Mouse (Mus musculus) layer of hippocampus, postnatal 10 days (tissue): ENCODE data around the gene Zmat5. TPM values are rescaled to one million over a fixed set of nuclear protein-coding genes. Genes with fewer than 3 reads are reported as not detected.
"Not testable (repeated sequence)": the region's sequence is repeated elsewhere in the genome, so short reads cannot be mapped to it uniquely, and the experiment has no call there.

Experiments used
- DNase-seq, 2 experiments: peaks; one replicate each; pipeline ENCODE4 v3.0.0; 2021; ENCODE audit warnings: low spot score in 2 of 2
- total RNA-seq, 2 experiments: library from RNA; stranded (reverse); gene quantifications; 2 replicates each; pipeline ENCODE4 v1.2.3; 2021

Zmat5 gene
- total RNA-seq, 2 experiments from 2014 or later = 31.6 to 38.2 TPM

GRCm38 (mm10) chr11:4688632-4689380, 15.7 kb upstream of the Zmat5 start:
- DNase-seq = no peak

DNA sequence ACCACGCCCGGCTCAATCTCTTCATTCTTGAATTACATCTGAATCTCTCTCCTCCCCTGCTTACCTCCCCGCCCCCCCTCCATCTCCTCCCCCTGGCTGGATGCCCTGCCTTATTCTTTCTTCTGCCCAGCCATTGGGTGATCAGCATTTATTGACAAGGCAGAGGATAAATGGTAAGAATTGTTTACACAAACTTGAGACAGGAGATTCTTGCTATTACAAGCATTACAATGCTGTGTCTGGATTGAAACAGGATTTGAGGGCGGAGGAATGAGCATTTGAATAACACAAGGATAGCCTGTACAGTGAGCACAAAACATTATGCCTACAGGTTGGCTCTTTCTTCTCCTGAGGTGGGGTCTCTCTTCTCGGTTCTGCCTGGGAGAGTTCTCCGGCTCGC, 14.1 kb upstream of the Zmat5 start:
- no peak for DNase-seq

DNA sequence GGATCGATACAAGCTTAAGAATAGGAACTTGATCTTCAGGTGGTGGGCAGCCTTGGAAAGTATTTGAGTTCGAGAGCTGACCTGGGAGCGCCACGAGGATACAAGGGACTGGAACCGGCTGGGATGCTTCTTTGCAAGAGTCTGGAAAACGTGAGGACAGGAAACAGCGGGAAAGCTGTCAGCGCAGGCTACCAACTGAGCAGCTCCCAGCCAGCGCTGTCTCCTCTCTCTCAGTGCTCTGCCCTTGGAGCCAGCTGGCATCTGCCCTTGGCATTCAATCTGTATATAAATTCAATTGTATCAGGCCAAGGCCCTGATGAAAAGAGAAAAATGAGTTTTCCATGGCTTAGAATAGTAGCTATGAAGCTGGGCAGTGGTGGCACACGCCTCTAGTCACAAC, 13.3 kb upstream of the Zmat5 start:
- DNase-seq = peak; percentile 64 to 72

DNA sequence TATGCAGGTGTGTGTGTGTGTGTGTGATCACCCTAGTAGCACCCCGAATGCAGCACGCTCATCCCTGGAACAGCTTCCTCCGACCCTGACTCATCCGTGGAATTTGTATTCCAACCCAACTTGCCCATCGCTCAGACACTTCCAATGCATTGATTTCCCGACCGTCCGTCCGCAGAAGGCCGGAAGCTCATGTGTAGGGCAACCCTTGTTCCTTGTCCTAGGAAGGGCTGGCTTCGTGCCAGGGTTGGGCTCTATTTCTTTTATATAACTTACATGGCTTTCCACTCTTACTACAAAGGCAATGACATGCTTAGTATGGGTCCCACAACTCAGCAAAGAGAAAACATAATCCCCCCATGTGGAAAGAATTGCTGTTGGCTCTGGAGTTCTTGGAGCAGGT, 12.3 kb upstream of the Zmat5 start:
- DNase-seq = no peak

GRCm38 (mm10) chr11:4697043-4697983, 7.2 kb upstream of the Zmat5 start:
- DNase-seq = peak; percentile 63 to 66

DNA sequence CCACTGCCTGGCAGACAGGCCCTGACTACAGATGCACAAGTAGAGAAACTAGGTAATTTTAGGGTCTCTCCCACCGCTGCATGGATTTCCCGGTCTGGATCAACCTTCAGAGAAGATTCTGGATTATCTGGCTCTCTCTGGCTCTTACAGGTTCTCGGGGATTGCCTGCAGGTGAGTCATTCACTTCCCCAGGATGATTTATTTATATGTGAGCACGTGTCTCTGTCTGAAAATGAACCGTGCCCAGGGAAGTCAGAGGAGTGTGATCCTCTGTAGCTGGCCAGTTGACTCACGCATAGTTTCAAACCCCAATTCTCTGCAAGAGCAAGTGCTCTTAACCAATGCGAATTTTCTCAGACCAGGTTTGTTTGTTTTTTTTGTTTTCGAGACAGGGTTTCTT, 3.8 kb upstream of the Zmat5 start:
- no peak for DNase-seq

- no peak for DNase-seq
These were observed 798 bp upstream of the Zmat5 start for GRCm38 (mm10) chr11:4703688-4704071.

DNA sequence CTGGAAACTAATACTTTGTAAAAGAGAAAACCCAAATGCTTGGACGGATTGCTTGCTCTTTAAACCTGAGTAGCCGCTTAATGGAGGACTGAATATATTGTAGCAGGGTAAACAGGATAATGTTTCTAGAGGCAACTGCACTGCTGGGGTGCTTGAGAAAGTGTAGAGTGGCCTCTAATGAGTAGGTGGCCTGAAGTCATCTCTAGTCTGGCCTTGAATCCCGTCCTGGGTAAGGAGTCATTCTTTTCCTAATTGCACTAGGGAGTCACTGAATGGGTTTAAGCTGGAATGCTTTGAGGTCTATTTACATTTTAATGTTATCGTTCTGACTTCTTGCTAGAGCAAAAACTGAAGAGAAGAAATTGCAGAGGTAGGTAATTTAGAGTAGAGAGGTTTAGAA, 700 bp downstream of the Zmat5 start:
- no peak for DNase-seq

GRCm38 (mm10) chr11:4710188-4710587, 5.7 kb downstream of the Zmat5 start:
- not testable (repeated sequence) for DNase-seq

GRCm38 (mm10) chr11:4712822-4713221, 8.3 kb downstream of the Zmat5 start:
- DNase-seq = no peak

DNA sequence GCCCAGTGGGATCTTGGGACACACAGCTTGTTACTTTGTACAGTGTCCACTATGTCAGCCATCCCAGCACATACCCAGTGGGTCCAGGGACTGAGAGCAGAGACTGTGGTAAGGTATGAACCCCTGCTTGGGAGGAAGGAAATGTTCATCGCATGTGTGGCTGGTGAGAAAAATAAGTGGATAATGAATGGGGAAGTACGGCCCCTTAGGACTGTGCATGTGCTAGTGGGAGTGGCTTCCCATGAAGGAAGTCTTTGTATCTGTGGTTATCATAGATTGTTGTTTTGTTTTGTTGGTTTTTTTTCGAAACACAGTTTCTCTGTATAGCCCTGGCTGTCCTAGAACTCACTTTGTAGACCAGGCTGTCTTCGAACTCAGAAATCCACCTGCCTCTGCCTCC, 10.2 kb downstream of the Zmat5 start:
- no peak for DNase-seq

DNA sequence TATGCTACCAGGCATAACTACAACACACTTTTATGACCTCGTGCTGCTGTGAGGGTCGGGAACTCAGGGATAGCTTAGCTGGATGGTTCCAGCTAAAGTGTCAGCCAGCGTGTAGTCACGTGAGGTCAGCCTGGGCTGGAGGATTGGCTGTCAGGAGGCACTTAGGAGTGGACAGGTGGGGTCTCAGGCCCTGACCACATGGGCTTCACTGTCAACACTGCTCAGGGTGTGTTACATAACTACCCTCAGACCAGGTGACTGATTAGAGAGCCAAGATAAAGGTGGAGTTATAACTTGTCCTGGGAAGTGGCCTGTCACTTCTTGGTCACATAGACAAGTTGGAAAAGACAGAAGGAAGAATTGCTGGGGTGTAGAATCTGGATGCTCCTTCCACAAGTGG, 11.1 kb downstream of the Zmat5 start:
- no peak for DNase-seq

- DNase-seq = no peak
These were observed 12.2 kb downstream of the Zmat5 start for GRCm38 (mm10) chr11:4716530-4717236.

DNA sequence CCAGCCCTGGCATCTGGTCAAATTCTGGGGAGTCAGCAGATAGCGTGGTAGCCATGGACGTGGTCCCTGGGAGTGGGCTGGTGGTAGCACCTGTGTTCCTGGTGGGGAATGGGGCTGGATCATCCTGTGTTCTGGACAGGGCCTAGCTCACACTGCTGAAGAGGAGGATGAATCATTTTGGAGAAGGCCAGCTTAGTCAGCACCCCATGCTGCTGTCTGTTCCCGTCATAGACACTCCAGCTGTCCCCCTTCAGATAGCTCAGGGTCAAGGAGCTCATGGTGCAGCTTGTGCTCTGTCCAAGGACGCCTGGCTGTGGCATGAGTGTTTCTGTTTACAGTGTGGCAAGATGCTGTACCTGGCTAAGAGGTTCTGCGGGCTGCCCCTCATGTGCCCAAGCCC, 14.1 kb downstream of the Zmat5 start:
- no peak for DNase-seq

GRCm38 (mm10) chr11:4719961-4720360, 15.5 kb downstream of the Zmat5 start:
- no peak for DNase-seq

DNA sequence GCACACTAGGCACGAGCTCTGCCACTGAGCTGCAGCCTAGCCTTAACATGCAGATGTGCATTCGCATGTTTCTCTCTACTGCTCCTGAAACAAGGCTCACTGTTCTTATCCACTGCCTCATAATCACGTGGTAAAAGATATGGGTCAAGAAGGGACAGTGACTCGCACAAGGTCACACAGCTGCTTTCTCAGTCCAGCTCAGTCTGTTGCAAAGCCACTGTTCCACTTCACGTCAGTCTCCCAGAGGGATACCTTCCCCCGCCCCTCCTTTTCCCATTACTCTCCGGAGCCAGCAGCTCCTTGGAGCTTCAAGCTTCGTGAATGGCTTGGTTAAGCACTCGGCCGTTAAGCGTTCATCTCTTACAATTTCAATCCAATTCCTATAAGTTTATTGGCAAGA, 15.9 kb downstream of the Zmat5 start:
- DNase-seq = no peak

GRCm38 (mm10) chr11:4720900-4721580, 16.6 kb downstream of the Zmat5 start:
- no peak for DNase-seq

DNA sequence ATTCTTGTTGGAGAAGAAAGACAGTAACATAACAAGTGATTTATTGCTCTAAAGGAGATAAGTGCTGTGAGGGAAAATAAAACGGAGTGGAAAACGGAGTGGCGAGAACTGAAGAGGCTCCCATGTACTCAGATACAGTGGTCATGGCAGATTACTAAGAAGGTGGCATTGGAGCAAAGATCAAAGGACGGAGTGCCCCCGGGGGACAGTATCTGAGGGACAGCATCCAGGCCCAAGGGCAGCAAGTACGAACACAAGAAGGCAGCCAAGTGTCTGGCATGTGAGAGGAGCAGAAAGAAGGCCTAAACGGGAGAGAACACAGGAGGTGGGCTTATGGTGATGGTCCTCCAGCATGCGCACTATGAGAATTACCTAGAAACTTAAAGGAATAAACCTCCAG, 17.2 kb downstream of the Zmat5 start:
- DNase-seq = no peak

GRCm38 (mm10) chr11:4729603-4730002, 25.1 kb downstream of the Zmat5 start:
- no peak for DNase-seq

- no peak for DNase-seq
These were observed 25.6 kb downstream of the Zmat5 start for GRCm38 (mm10) chr11:4730096-4730495.

DNA sequence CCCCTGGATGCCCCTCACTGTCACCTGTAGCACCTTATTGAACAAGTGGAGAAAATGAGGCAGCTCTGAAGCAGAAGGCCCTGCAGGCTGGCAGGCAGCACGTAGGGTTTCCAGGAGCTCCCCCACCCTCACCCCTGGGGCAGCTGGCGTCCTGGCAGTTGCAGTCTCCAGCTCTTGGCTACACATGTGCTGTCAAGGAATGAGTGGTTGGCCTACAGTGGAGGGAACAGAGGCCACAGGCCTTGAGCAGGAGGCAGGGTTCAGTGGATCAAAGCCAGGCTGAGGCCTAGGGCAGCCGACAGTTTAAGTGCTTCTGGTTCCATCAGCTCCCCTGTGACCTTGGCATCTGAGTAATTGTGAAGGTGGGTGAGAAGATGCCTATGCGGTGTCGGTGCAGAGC, 26.4 kb downstream of the Zmat5 start:
- DNase-seq = no peak
